Mouse (Mus musculus): ENCODE data around the gene Mex3d. TPM values are rescaled to one million over a fixed set of nuclear protein-coding genes. Genes with fewer than 3 reads are reported as not detected.

Mex3d gene
- total RNA-seq, 4 experiments from 2014 or later: 17.0 to 19.6 (median 18.3) TPM

DNA sequence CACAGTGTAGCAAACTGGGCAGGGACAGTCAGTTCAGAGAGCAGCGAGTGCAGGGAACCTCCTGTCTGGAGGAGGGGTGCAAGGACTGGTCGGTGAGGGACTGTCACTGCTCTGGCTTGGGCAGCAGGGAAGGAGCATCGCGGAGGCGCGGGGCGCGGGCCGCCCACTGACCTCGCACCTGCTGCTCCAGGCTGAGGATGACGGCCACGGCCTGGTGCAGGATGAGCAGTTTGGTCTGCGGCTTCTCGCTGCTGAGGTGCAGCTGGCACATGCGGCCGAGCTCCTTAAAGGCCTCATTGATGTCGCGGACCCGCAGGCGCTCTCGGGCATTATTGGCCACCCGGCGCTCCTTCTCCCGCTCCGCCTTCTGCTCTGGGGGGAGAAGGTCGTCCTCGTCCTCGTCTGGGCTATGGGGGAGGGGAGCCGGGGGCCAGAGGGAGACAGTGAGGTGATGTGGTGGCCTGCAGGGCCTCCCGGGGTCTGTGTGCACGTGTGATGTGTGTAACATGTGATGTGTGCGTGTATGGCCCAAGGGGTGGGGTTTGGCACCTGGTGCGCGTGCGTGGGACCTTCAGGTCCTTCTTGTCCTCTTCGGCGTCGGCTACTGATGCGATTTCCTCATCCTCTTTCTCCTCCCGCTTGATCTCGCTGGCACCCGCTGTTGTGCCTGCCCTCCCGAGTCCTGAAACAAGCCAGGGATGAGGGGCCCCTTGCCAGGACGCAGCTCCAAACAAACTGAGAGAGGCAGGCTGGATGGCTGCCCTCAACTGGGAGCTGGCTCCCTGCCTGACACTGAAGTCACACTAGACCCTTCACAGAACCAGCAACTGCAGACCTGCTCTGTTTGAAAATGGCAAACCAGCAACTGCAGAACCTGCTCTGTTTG is 25.4 kb upstream of the Mex3d start:
- DNase-seq (ENCODE audit: low spot score in 2 of 2): peak; percentile 84 to 87

DNA sequence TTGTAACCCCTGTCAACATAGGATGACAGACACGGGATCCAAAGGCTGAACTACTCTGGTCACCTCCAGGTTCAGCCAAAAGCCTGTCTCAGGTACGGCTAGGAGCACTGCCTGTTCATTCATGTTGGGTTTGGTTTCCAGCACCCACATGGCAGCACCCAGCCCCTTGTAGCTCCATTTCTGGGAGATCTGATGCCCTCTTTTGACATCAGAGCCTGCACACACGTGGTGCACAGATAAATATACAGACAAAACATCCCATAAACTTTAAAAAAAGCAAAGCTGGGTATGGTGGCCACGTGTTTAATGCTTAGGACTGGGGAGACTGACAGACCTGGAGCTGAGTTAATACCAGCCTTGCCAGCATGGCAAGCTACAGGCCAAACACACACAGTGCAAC is 20.5 kb upstream of the Mex3d start:
- no peak for DNase-seq (ENCODE audit: low spot score in 2 of 2)

DNA sequence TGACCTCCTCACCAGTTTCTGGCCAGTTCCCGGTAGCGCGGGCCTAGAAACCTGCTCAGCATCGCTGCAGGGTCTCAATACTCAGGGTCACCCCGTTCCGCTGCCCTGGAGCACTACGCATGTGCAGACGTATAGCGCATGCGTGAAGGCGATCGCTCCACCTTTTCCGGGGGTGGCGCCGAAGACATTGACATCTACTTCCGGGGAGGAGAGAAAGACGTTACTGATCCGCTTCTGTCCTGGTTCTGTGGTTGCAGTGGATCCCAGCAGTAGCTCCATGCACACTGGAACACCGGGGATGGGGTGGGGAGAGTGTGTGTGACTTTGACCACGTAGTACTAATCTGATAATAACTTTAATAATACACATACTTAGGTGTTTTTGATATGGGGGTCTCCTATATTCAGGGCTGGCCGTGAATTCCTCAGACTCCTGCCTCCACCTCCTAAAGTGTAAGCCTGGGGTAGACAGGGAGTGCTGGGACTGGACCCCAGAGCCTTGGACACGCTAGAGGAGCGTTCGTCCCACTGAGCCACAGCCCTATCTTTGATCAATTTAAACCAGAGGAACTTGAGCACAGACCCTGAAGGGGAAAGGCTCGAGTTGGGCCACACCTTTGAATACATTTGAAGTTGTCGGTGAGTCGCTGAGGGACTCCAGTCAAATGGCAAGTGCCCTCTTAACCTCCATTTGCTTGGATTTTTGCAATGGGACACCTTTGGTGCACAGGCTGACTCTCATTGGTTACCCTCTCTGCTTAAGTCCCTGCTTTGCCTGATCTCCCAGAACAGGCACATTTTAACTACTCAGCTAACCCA is 19.4 kb upstream of the Mex3d start, which contains the start of gene Uqcr11:
Uqcr11 (minus strand) TSS at position 147 of the 818 bp plus-strand sequence.
- peak; percentile 92 to 93 for DNase-seq (ENCODE audit: low spot score in 2 of 2)

DNA sequence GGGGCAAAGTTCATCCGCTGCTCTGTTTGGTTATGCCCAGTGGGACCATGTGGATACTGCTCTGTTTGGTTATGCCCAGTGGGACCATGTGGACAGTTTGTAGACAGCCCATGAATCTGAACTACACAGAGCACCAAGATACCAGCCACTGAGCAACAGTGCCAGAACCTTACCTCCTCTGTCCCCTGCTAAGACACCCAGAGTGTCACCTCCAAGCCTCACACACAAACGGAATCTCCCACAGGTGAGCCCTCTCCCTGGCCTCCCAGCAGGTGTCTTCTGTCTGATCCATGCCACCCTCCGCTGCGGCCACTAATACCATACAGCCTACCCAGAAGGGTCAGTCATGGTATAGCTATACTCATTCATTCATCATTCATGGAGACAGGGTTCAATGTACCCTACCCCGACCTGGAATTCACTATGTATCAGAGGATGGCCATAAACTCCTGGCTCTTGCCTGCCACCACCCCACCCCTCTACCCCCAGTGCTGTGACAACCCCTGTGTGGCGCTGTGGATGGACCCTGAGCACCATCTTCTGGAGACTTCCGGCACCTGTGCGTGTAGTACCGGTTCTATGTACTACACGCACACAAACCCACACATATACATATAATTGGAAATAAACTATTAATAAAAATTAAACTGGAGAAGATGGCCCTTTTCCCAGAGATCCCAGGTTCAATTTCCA is 18.2 kb upstream of the Mex3d start:
- DNase-seq (ENCODE audit: low spot score in 2 of 2): no peak

DNA sequence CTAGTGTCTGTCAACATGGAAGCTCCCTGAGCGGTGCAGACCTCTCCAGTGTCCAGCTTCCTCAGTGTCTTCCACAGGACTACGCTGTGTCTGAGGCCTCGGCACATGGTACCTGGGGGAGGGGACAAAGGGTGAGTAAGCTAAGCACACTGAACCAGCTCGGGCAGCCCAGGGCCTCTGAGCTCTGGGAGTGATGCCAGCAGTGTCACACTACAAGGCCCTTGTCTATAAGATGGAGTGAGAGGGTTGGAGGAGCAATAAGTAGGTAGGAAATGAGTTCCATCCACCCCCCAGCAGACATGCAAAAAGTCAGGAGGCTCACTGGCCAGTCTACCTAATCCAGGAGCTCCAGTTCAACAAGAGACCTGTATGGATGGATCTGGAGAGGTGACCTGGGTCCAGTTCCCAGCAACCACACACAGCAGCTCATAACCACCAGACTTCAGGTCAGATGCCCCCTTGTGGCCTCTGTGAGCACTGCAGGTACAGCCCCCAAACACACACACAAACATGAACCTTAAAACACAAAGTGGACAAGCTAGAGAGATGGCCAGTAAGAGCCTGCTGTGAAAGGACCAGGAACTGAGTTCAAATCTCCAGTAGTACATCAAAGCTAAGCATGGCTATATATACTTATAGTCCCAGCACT is 15.7 kb upstream of the Mex3d start:
- DNase-seq (ENCODE audit: low spot score in 2 of 2): no peak

DNA sequence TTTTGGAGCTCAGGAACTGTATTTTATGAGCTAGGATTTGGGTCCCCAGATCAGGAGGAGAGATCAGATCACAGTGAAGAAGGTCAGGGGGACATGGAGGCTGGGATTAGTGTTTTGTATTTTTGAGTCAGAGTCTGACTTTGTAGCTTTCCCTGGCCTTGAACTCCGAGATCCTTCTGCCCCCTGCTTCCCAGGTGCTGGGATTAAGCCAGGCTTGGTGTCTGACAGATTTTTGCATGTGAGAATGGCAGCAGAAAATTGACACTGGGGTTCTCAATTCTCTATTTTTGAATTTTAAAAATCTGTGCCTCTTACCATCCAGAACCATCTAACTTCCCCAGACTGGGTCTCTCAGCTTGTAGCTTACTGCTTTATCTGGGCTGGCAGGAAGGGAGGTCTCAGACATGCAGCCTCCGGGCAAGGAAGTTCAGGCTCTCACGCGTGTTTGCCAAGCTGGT is 13.3 kb upstream of the Mex3d start:
- no peak for DNase-seq (ENCODE audit: low spot score in 2 of 2)

DNA sequence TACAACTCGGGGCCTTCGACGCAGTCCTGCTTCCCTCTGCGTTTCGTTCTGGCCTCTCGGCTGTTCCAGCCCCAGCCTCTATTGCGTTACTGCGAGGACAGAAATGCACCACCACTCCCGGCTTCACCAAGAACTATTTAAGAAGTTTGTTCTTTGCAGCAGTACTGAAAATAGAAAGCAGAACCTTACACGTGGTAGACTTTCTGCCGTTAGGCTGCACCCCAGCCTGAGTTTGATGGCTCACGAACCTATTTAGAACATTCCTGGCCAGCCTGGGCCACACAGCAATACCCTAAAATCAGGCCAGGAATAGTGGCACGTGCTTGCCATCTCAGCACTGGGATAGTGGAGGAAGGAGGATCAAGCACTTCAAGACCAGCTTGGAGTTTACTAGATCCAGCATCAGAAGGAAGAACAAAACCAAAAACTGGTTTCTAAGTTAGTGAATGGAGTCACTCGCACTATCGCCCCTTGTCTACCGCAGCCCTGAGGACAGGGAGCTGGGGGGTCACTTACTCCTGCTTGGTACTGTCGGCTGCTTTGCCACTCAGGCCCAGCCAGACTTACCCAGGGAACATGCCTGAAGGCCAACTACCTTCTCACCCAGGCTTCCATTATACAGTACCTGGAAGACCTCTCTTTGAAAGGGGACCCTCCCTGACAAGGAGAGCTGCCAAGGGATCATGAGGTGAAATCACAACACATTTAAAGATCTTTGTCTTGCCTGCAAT is 12.7 kb upstream of the Mex3d start:
- DNase-seq (ENCODE audit: low spot score in 2 of 2): no peak

DNA sequence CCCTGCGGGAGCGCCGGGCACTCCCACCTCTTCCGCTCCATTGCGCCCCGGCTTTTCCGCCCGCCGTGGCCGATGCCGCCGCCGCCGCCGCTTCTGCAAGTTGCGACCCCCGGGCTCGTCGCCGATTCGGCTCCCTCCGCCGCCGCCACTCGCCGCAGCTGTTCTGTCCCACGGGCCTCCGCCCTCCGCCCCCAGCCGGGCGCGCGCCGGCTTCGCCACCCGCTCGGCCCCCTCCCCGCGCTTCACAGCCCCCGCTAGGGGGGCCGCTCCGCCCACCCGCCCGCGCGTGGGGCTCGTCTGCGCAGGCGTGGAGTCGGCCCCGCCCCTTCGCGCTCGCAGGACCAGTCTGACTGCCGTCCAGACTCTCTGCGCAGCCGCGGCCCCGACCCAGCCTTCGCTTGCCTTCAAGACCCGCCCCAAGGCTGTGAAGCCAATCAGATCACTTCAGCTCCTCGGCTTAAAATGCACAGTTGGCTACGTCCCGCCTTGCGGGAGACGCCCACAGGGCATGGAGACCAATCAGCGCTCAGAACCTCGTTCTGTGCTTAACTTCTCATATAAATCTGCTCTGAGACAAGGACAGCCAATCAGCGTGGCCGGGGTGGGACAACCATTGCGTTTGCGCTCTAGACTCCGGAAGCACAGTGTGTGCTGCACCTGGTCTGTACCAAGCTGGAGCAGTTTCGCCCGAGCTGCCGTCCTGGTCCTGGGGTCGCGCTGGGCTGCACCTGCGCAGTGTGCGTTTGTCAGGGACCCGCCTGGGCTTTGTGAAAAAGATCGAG is 11.9 kb upstream of the Mex3d start, which contains the start of gene Mbd3:
Mbd3 (minus strand) TSS at position 360 of the 782 bp plus-strand sequence.
- DNase-seq (ENCODE audit: low spot score in 2 of 2): peak; percentile 99 to 100

DNA sequence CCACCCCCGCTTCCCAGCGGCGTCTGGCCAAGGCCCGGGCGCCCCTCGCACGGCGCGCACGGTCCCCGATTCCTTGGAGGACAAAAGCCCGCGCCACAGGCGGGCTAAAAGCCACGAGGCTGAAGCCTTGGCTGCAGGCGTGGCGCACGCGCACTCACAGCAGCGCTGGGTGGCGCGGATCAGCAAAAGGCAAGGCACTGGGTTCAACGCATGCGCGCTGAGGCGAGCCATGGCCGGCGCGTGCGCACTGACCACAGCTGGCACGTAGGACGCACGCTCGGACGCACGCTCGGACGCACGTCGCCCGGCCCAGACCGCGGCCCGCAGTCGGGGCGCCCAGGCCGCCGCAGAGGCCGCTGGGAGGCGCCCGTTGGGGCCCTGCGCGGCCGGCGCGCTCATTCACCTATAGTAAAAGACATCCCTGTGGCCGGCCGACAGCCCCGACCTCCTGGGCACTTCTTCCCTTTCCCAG is 11.3 kb upstream of the Mex3d start:
- DNase-seq (ENCODE audit: low spot score in 2 of 2): peak; percentile 94 to 98

DNA sequence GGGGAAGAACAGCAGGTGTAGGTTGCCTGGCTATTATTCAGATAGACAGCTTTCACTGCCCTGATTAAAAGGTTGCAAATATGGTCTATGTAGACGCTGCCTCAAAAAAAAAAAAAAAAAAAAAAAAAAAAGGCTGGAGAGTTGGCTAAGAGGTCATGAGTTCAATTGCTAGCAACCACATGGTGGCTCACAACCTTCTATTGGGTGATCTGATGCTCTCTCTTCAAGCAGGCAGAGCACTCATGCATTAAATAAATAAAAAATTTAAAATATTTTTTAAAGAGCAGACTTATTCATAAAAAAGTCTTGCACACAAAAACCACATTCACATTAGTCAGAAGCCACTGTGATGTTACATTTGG is 10.7 kb upstream of the Mex3d start:
- DNase-seq (ENCODE audit: low spot score in 2 of 2): no peak

DNA sequence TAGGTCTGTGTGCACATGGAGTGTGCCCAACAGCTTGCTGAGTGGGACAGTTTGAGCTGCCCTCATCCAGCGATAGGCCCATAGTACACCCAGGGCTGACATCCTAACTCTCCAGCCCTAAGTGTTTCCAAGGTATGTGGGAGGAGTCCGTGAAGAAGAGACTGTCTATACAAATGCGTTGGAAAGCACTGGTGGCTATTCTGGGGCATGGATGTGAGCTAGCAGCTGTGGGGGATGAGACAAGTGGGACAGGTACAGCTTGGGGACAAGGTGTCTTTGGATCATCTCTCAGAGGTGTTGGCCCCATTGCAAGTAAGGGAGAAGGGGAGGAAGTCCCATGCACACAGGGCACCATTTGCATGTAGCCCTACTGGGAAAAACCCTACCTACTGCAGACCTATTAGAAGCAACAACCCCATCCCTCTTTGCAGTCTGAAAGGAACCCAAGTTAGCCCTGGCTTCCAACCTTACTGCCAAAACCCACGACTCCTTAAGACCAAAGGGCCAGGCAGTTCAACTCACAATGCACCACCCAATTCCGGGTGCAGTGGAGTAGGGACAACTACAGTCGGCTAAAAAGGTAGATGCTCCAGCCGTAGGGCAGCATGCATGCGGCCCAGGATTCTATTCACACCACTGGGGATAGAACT is 10.2 kb upstream of the Mex3d start:
- no peak for DNase-seq (ENCODE audit: low spot score in 2 of 2)

DNA sequence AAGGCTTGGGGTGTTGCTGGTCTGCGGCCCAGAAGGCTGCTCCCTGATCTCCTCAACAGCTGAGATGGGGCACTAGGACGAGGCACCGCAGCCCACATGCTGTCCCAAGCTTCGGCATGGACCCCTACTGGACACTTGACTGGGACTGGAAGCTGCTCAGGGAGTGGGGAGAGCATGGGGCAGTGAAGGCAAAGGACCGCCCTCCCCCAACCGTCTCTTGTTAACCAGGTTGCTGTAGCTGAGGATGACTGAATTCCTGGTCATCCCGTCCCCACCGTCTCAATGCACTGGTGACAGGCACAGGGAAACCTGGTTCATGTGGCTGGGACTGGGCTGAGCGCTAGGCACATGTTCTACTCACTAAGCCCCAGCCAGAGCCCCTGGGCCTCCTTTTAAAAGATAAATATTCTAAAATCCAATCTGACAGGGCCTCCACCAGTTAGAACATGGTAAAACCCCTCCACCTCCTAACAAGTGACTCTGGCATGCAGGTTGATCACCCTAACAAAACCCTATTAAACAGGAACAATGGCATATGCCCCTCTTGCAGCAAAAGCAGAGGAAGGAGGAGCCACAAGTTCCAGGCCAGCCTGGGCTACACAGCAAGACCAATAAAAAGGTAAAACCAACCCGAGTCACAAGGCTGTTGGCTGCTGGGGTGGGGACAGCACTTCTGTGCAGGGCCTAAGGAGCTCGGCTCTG is 9.5 kb upstream of the Mex3d start:
- no peak for DNase-seq (ENCODE audit: low spot score in 2 of 2)

DNA sequence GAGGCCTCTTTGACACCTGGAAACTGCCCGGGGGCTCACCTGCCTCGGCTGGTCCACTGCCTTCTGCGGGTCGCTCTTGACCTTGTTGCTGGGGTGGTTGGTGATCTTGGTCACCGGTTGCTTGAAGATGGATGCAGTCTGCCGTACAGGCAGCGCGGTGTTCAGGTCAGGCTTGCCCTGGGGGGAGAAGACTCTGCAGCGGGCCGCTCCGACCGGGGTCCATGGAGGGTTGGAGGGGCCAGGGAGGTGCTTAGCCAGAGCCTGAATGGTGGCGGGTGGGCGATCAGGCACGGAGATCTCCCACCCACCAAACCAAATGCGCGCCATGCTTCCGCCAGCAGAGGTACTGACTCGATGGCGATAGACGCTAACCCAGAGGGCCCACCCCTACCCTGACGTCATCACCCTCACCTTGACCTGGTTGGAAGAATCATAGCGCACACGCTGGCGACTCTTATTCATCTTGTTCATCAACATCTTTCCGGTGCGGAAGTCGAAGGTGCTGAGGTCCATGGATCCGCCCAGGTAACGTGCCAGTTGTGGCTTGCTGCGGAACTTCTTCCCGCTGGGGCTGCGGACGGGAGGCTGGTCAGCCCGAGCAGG is 7.7 kb upstream of the Mex3d start:
- DNase-seq (ENCODE audit: low spot score in 2 of 2): no peak

DNA sequence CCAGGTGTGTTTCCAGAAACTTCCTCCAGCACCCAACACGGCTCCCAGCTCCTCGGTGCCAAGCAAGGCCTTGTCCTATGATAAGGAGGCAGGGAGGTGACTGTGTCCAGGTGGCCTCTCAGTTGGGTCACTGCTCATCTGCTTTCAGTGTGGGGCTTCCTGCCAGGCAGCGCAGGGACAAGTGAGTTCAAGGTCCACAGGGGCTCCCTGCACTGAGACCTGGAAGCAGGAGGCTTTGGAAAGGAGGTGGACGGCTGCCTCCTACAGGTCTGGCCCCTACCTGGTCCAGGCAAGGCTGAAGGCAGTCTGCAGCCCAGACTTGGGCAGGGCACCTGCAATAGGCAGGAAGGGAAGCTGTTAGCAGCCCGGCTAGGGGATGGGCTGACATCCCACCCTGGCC is 5.2 kb upstream of the Mex3d start:
- no peak for DNase-seq (ENCODE audit: low spot score in 2 of 2)

DNA sequence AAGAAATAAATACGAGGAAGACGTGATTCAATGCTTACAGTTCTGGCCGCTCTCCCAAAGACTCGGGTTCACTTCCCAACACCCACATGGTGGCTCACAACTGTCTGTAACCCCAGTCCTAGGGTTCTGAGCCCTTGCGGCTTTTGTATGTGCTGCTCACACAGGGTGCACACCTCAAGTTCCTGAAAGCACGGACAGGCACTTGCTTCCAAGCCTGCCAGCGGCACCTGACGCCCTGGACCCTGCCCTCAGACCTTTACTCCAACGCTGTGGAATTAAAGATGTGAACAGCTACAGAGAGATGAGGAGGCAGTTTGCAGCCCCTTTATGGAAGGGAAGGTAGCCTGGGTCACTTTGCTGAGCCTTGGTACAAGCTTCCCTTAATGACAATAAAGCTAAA is 3.2 kb upstream of the Mex3d start:
- no peak for DNase-seq (ENCODE audit: low spot score in 2 of 2)

DNA sequence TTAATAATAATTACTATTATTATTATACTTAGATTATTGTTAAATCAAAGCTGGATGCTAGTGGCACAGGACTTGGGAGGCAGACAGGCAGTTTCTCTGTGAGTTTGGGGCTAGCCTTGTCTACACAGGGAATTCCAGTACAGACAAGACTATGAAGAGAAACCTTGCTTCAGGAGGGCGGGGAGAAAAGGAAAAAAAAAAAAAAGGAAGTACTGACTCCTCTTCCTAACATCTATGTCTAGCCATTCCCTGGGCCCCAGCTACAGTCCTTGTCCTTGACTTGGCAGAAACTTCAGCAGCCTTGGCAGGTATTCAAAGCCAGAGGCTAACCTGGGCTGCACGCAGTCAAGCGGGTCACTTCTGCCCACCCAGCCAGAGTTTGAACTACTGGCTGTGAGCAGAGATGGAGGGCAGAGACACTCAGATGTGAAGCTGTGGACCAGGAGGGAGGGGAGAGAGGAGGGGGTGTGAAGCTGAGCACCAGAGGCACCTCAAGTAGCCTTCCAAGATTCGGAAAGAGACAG is 1.8 kb upstream of the Mex3d start:
- no peak for DNase-seq (ENCODE audit: low spot score in 2 of 2)

DNA sequence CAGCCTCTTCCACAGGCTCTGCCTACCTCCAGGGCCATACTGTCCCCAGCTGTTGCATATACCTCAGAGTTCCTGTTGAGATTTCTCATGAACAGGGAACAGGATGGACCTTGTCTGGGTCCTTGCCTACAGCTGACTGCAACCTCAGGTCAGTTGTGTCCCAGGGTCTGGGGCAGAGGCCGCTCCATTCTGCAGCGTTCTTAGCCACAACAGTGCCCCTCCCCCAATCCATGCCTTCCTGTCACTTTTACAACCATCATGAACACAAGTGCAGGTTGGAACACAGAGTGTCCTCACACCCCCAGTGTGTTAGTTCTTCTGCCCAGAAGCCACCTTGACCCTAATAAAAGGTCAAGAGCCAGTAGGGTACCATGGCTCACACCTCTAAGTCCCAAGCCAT is 1.3 kb upstream of the Mex3d start:
- no peak for DNase-seq (ENCODE audit: low spot score in 2 of 2)
